Mouse (Mus musculus) urinary bladder, postnatal 14 days (tissue): ENCODE measurements at regions not wholly inside any gene's neighbourhood (a gene's known extent, or its start where the extent isn't known, plus 50 kb on each side); places are given as distances from the start of the nearest gene placed in this dataset.
A peak's percentile ranks its signal among the peaks of the same experiment; 100 is the strongest.

Experiments used
- DNase-seq: peaks from one replicate; pipeline ENCODE4 v3.0.0; 2021; ENCODE audit warnings: low spot score

GRCm38 (mm10) chr4:106225184-106225862 is 90.7 kb upstream of the Usp24 start:
- peak; percentile 66 for DNase-seq

GRCm38 (mm10) chr4:106227428-106227827 is 88.6 kb upstream of the Usp24 start:
- no peak for DNase-seq

- peak; percentile 77 for DNase-seq
These were observed 87.5 kb upstream of the Usp24 start for GRCm38 (mm10) chr4:106228534-106228933.

DNA sequence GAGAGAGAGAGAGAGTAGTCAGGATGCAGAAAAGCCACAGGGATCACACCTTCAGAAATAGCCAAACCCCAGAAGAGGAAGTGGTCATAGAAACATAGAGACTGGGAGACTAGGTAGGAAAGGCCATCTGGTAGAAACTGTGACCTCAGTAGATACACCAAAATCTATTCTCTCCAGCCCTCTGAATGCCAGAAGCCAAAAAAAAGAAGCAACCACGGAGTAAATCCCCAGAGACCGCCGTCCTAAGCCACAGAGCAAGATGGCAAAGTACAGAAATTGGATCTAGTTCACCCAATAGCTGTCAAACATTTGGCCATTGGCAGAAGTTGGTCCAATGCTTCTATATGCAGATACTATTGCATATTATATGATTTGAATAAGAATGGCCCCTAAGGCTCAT is 86.5 kb upstream of the Usp24 start:
- no peak for DNase-seq

- DNase-seq = no peak
These were observed 83.5 kb upstream of the Usp24 start for GRCm38 (mm10) chr4:106232499-106232970.

DNA sequence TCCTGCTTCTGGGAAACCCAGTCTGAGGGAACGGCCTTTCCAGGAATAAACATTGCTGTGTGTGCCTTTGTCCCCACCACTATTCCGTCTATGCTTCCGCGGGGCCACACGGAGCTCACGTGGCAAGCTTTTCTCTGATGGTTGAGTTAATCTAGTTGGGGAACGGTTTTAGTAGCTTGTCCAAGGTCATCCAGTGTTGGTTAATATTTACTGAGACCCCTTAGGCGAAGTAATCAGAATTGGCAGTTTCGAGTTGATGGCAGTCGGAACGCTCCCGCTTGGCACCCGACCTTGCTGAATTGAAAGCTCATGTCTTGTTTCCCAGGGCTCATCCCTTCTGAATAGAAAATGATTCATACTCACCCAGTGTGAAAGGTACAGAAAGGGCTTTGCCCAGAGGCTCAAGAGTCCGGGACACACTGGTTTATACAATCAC is 71.6 kb upstream of the Usp24 start:
- no peak for DNase-seq

DNA sequence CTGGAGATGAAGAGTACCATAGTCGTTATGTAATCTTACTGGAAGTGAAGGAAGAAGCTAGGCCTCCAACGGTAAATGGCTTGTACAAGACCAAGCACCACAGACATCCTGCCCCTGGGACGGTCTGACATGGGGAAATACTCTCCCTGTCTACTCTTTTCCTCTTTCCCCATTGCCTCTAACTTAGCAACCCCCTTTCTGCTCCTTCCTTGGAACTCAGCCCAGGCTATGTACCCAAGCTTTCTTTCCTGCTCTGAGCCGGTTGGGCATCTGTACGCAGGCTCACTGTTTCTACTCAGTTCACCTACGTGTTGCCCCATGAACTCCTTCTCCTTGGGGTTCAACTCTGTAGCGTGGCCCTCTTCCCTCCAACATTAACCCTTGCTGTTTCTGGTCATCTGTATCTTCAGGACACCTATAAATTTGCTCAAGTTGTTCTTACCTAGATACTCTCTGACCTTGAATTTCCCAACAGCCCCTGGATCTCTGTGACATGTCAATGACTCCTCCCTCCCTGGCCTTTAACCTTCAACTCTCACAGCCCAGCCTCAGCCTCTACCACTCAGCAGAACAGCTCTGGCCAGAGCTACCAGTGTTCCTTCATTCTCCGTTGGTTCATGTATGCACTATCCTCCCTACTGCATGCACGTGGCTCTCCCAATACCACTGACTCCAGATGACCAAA is 71.0 kb upstream of the Usp24 start:
- DNase-seq = no peak

DNA sequence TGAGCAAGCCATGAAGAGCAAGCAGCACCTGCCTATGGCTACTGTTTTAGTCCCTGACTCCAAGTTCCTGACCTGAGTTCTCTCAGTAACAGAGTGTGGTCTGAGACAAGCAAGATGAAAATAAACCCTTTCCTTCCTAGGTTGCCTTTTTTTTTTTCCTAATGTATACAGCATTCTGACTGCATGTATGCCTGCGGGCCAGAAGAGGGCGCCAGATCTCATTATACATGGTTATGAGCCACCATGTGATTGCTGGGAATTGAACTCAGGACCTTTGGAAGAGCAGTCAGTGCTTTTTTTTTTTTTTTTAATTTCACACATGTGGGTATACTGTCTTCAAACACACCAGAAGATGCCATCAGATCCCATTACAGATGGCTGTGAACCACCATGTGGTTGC is 69.3 kb upstream of the Usp24 start:
- no peak for DNase-seq

- DNase-seq = no peak
These were observed 68.6 kb upstream of the Usp24 start for GRCm38 (mm10) chr4:106247398-106247797.

- no peak for DNase-seq
These were observed 67.7 kb upstream of the Usp24 start for GRCm38 (mm10) chr4:106248272-106248671.

GRCm38 (mm10) chr4:106249028-106249782 is 66.8 kb upstream of the Usp24 start:
- DNase-seq = no peak

DNA sequence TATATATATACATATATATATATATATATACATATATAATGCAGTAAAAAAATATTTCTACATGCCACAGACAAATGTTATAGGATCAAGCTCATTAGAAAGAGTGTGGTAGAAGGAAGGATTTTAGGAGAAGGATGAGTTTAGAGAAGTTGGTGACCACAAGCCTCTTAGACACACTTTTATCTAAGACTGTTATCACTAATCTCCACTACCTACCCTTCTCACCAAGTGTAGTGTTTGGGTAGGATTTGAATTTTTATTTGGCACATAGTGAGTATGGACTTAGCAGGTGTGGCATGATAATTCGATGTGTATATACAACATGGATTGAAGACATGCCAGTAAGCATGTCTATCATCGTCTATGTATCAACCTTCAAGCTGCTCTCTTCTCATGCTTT is 66.0 kb upstream of the Usp24 start:
- no peak for DNase-seq

DNA sequence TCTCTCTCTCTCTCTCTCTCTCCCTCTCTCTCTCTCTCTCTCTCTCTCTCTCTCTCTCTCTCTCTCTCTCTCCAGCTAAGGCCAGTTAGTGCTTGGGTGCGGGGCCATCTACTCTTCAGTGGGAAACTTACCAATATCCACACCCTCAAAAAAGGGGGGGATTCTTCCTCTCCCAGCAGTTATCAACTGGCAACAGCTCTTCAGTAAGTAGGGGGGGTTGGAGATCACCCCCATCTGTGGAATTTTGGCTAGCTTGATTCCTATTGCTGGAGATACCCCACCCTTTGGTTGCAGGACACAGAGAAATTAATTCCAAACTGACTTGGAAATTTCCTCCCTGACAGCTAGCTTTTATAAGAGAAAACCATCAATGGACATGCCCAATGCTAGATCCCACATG is 64.6 kb upstream of the Usp24 start:
- DNase-seq = no peak

GRCm38 (mm10) chr4:106252946-106253345 is 63.1 kb upstream of the Usp24 start:
- DNase-seq = no peak

- no peak for DNase-seq
These were observed 61.1 kb upstream of the Usp24 start for GRCm38 (mm10) chr4:106254761-106255475.

- peak; percentile 28 for DNase-seq
These were observed 59.9 kb upstream of the Usp24 start for GRCm38 (mm10) chr4:106255959-106256609.

DNA sequence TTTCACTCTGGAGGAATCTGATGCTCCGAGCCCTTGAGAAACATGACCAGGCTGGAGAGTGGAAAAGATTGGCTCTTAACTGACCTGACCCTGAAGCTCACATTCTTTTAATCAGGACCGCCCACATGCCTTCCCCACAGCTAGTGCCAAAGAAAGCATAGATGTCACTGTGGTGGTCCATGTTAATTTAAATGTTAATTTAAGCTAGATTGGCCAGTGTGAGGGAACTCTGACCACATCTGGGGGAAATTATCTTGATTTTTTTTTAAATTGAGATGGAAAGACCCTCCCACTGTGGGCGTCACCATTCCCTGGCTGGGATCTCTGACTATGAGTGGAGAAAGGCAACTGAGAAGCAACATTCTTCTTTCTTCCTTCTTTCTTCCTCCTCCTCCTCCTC is 54.6 kb upstream of the Usp24 start:
- no peak for DNase-seq

GRCm38 (mm10) chr4:106261901-106262560 is 54.0 kb upstream of the Usp24 start:
- no peak for DNase-seq

DNA sequence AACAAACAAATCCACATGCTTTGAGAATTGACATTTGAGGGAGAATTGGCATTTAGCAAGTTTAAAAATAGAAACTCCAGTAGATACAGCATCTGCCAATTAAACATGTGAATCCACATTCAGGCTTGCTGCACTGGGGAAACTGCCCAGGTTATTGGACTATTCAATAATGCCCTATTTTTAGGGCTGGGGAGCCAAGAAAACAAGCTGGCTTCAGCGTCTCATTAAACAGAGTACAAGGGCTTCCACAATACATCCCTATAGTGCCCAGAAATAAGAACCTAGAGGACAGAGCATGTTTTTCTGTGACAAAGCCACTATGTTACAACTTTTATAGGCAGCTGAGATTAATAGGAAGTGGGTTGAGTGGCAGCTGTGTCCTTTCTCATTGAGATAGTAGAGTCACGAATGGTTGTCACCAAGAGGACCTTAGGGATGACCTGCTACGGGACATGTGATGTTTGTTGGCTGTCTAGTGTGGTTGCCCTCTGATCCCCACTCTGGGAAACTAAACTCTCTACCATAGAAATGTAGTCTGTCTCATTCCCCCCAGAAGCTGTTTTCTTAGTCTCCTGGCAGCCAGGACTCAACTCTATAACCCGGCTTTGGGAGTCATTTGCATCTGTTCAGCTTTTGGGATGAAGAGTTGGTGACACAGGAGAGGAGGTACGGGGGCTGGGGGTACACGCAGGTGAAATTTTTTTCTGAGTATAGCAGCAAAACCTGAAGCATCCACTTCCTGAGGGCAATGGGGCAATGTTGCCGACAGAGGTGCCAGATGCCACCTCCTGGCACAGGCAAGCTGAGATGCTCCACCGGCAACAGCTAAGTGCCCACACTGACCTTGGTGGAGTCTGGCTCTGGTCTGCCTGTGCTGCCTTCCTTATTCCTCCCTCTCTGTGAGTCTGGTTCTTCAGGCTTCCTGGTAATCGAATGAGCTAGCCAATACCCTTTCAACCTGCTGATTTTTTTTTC is 53.0 kb upstream of the Usp24 start:
- DNase-seq = no peak
